Mouse (Mus musculus) embryonic facial prominence, embryonic 12.5 days (tissue): Measurements from ENCODE around the gene Ahnak2. TPM values are rescaled to one million over a fixed set of nuclear protein-coding genes. Genes with fewer than 3 reads are reported as not detected.

Experiments
- ATAC-seq: fragments of 200-750 bp; cut with Nextera tagmentation; 2 replicates; pipeline ENCODE4 v1.8.0; 2017; ENCODE audit not compliant: insufficient number of reproducible peaks, insufficient read depth, low FRiP score, low TSS enrichment
- H3K27ac ChIP-seq: fragments of 300-500 bp; sonication (generic); 2 replicates; pipeline ENCODE4 v1.5.1; 2016; ENCODE audit warnings: mild to moderate bottlenecking
- H3K27me3 ChIP-seq: fragments of 300-500 bp; sonication (generic); 2 replicates; pipeline ENCODE4 v1.6.1; 2016; ENCODE audit warnings: mild to moderate bottlenecking, moderate library complexity
- H3K36me3 ChIP-seq: fragments of 300-500 bp; sonication (generic); 2 replicates; pipeline ENCODE4 v1.6.1; 2016; ENCODE audit warnings: mild to moderate bottlenecking
- H3K4me1 ChIP-seq: fragments of 300-500 bp; sonication (generic); 2 replicates; pipeline ENCODE4 v1.6.1; 2016
- H3K4me2 ChIP-seq: fragments of 300-500 bp; sonication (generic); replicated peaks from 2 replicates; pipeline ENCODE4 v1.6.1; 2016; ENCODE audit warnings: mild to moderate bottlenecking, moderate library complexity
- H3K4me3 ChIP-seq: fragments of 300-500 bp; sonication (generic); 2 replicates; pipeline ENCODE4 v1.5.1; 2016; ENCODE audit warnings: mild to moderate bottlenecking
- H3K9ac ChIP-seq: fragments of 300-500 bp; sonication (generic); 2 replicates; pipeline ENCODE4 v1.6.1; 2016; ENCODE audit warnings: mild to moderate bottlenecking, moderate library complexity
- H3K9me3 ChIP-seq: fragments of 300-500 bp; sonication (generic); 2 replicates; pipeline ENCODE4 v1.6.1; 2016; ENCODE audit warnings: mild to moderate bottlenecking, moderate library complexity
- WGBS: fragments of 180-500 bp; shearing (Covaris S2); methylation state at CpG from one replicate; pipeline ENCODE4 v1.1.7; 2016; 5-methylcytosine and 5-hydroxymethylcytosine counted together
- polyA plus RNA-seq: library from polyadenylated mRNA; unstranded; fragments of >200 nt; fragmentation: Nextera tagmentation; extraction: Ambion mirVana; gene quantifications from 2 replicates; pipeline ENCODE4 v1.2.1, GENCODE M21; 2016

The Ahnak2 gene
- polyA plus RNA-seq, 1 experiment from 2014 or later, result 0.83 TPM

GRCm38 (mm10) chr12:112764991-112765390 lies 37.5 kb downstream of the Ahnak2 start:
- Histone ChIP-seq H3K4me3 (no peak overlapping the region), H3K9me3 (no peaks in the 10 kb centered on the region), H3K4me2 (no peak overlapping the region), H3K36me3 (no peaks in the 10 kb centered on the region), H3K27me3 (no peaks in the 10 kb centered on the region), H3K4me1 (no peaks in the 10 kb centered on the region), H3K9ac (no peak overlapping the region), H3K27ac (no peak overlapping the region)
- 87% methylated on average over 7 of the region's 7 CpGs for WGBS
- no peak for ATAC-seq

- H3K4me1 ChIP-seq, result no peaks in the 10 kb centered on the region
- H3K4me3 ChIP-seq, result no peak overlapping the region
- H3K9ac ChIP-seq, result no peak overlapping the region
- H3K4me2 ChIP-seq, result no peak overlapping the region
- no peaks in the 10 kb centered on the region for H3K9me3 ChIP-seq
- 85% methylated on average over 5 of the region's 5 CpGs for WGBS
- no peak overlapping the region for H3K27ac ChIP-seq
- H3K27me3 ChIP-seq, result no peaks in the 10 kb centered on the region
- ATAC-seq, result no peak
- H3K36me3 ChIP-seq, result no peaks in the 10 kb centered on the region
These were observed 38.3 kb downstream of the Ahnak2 start for GRCm38 (mm10) chr12:112764141-112764540.

- Histone ChIP-seq H3K4me2 (no peak overlapping the region), H3K9ac (no peak overlapping the region), H3K27me3 (no peaks in the 10 kb centered on the region), H3K36me3 (no peaks in the 10 kb centered on the region), H3K4me3 (no peak overlapping the region), H3K4me1 (no peaks in the 10 kb centered on the region), H3K27ac (no peak overlapping the region), H3K9me3 (no peaks in the 10 kb centered on the region)
- WGBS, result 74% methylated on average over 4 of the region's 4 CpGs
- no peak for ATAC-seq
These were observed 39.3 kb downstream of the Ahnak2 start for GRCm38 (mm10) chr12:112763176-112763575.

GRCm38 (mm10) chr12:112762018-112762417 lies 40.4 kb downstream of the Ahnak2 start:
- Histone ChIP-seq H3K27ac (no peak overlapping the region), H3K36me3 (no peaks in the 10 kb centered on the region), H3K4me1 (no peaks in the 10 kb centered on the region), H3K9me3 (no peaks in the 10 kb centered on the region), H3K9ac (no peak overlapping the region), H3K27me3 (no peaks in the 10 kb centered on the region), H3K4me2 (no peak overlapping the region), H3K4me3 (no peak overlapping the region)
- ATAC-seq, result no peak
- WGBS, result 88% methylated on average over 3 of the region's 3 CpGs

- no peak overlapping the region for H3K4me2 ChIP-seq
- no peak for ATAC-seq
- no peaks in the 10 kb centered on the region for H3K27me3 ChIP-seq
- H3K36me3 ChIP-seq, result no peaks in the 10 kb centered on the region
- no peak overlapping the region for H3K27ac ChIP-seq
- H3K9ac ChIP-seq, result no peak overlapping the region
- H3K9me3 ChIP-seq, result no peaks in the 10 kb centered on the region
- H3K4me1 ChIP-seq, result no peaks in the 10 kb centered on the region
- WGBS, result 85% methylated on average over 4 of the region's 4 CpGs
- no peak overlapping the region for H3K4me3 ChIP-seq
These were observed 41.0 kb downstream of the Ahnak2 start for GRCm38 (mm10) chr12:112761411-112761810.

GRCm38 (mm10) chr12:112760154-112760926 lies 42.1 kb downstream of the Ahnak2 start, which contains the start of gene Pld4:
Gene Pld4 (plus strand): TSS chr12:112760655.
- H3K27me3 ChIP-seq, result no peaks in the 10 kb centered on the region
- no peaks in the 10 kb centered on the region for H3K4me1 ChIP-seq
- H3K4me3 ChIP-seq, result no peak within 1 kb of the TSS
- no peaks in the 10 kb centered on the region for H3K36me3 ChIP-seq
- H3K4me2 ChIP-seq, result no peak within 1 kb of the TSS
- 46% methylated on average over 4 of the region's 4 CpGs for WGBS
- no peak within 1 kb of the TSS for H3K9ac ChIP-seq
- ATAC-seq, result no peak
- H3K9me3 ChIP-seq, result no peaks in the 10 kb centered on the region
- H3K27ac ChIP-seq, result no peak within 1 kb of the TSS

GRCm38 (mm10) chr12:112759471-112759870 lies 43.0 kb downstream of the Ahnak2 start:
- Histone ChIP-seq H3K36me3 (no peaks in the 10 kb centered on the region), H3K9ac (no peak overlapping the region), H3K4me1 (no peaks in the 10 kb centered on the region), H3K9me3 (no peaks in the 10 kb centered on the region), H3K27me3 (no peaks in the 10 kb centered on the region), H3K4me2 (no peak overlapping the region), H3K27ac (no peak overlapping the region), H3K4me3 (no peak overlapping the region)
- no peak for ATAC-seq
- 87% methylated on average over 3 of the region's 3 CpGs for WGBS

- H3K27me3 ChIP-seq, result no peaks in the 10 kb centered on the region
- H3K9me3 ChIP-seq, result no peaks in the 10 kb centered on the region
- no peak overlapping the region for H3K9ac ChIP-seq
- WGBS, result 88% methylated on average over 5 of the region's 5 CpGs
- H3K4me1 ChIP-seq, result no peaks in the 10 kb centered on the region
- ATAC-seq, result no peak
- H3K4me2 ChIP-seq, result no peak overlapping the region
- H3K4me3 ChIP-seq, result no peak overlapping the region
- H3K27ac ChIP-seq, result no peak overlapping the region
- H3K36me3 ChIP-seq, result no peaks in the 10 kb centered on the region
These were observed 44.6 kb downstream of the Ahnak2 start for GRCm38 (mm10) chr12:112757896-112758295.

- Histone ChIP-seq H3K9ac (no peak overlapping the region), H3K27me3 (no peaks in the 10 kb centered on the region), H3K4me1 (no peaks in the 10 kb centered on the region), H3K4me3 (no peak overlapping the region), H3K4me2 (no peak overlapping the region), H3K36me3 (no peaks in the 10 kb centered on the region), H3K27ac (no peak overlapping the region), H3K9me3 (no peaks in the 10 kb centered on the region)
- 74% methylated on average over 4 of the region's 4 CpGs for WGBS
- no peak for ATAC-seq
These were observed 46.6 kb downstream of the Ahnak2 start for GRCm38 (mm10) chr12:112755900-112756299.

- Histone ChIP-seq H3K4me1 (peaks cover 2% of the 10 kb centered on the region), H3K9ac (no peak overlapping the region), H3K27ac (no peak overlapping the region), H3K36me3 (no peaks in the 10 kb centered on the region), H3K4me2 (no peak overlapping the region), H3K9me3 (no peaks in the 10 kb centered on the region), H3K27me3 (no peaks in the 10 kb centered on the region), H3K4me3 (no peak overlapping the region)
- WGBS, result 59% methylated on average over 2 of the region's 2 CpGs
- ATAC-seq, result no peak
These were observed 50.1 kb downstream of the Ahnak2 start for GRCm38 (mm10) chr12:112752399-112752798.

GRCm38 (mm10) chr12:112750976-112751375 lies 51.5 kb downstream of the Ahnak2 start:
- Histone ChIP-seq H3K27ac (no peak overlapping the region), H3K4me3 (no peak overlapping the region), H3K36me3 (0 out of 2 replicates have a peak, but pooled peaks cover under 1% of the 10 kb centered on the region), H3K4me2 (no peak overlapping the region), H3K4me1 (peaks cover 9% of the 10 kb centered on the region), H3K9me3 (no peaks in the 10 kb centered on the region), H3K9ac (no peak overlapping the region), H3K27me3 (no peaks in the 10 kb centered on the region)
- no peak for ATAC-seq
- 86% methylated on average over 12 of the region's 12 CpGs for WGBS

- 0 out of 2 replicates have a peak, but pooled peaks have one; percentile 7 for ATAC-seq
- H3K9me3 ChIP-seq, result no peaks in the 10 kb centered on the region
- H3K27ac ChIP-seq, result peak overlapping the region; percentile 85; the same call in 1 of the 2 replicates
- H3K9ac ChIP-seq, result peak overlapping the region; percentile 30; the same call in 1 of the 2 replicates
- peak overlapping the region; percentile 30; the same call in 1 of the 2 replicates for H3K4me2 ChIP-seq
- no peak overlapping the region for H3K4me3 ChIP-seq
- peaks cover 21% of the 10 kb centered on the region for H3K36me3 ChIP-seq
- 71% methylated on average over 8 of the region's 8 CpGs for WGBS
- peaks cover 12% of the 10 kb centered on the region for H3K4me1 ChIP-seq
- H3K27me3 ChIP-seq, result no peaks in the 10 kb centered on the region
These were observed 54.9 kb downstream of the Ahnak2 start for GRCm38 (mm10) chr12:112747606-112747970.
